Mouse (Mus musculus) embryonic stem cell, embryonic (primary cell): ENCODE data around the gene Alg9.

Experiments used
- CTCF ChIA-PET, 4 experiments: fragments of 300-600 bp in 2 of 4; fragments of 350-600 bp in 2 of 4; sonication (Branson Sonifier 250); formaldehyde crosslinking; loops; one replicate each; lab custom pipeline; 2022; ENCODE audit warnings: inconsistent platforms in 2 of 4; lab: Charles Lee
- POLR2A ChIA-PET, 4 experiments: fragments of 300-600 bp in 2 of 4; fragments of 350-600 bp in 2 of 4; sonication (Branson Sonifier 250); formaldehyde crosslinking; loops; one replicate each; lab custom pipeline; 2022; ENCODE audit warnings: antibody characterized with exemption in 4 of 4, inconsistent platforms in 1 of 4; lab: Charles Lee

The Alg9 gene

GRCm38 (mm10) chr9:50750706-50751105, 24.1 kb upstream of the Alg9 start:
- CTCF ChIA-PET, result interaction anchor here in 2 of 4 experiments (0.7 to 5.0 kb wide), 3 partner anchors 17 to 1220 kb away, joined by 3 to 19 read pairs (median 3); partner anchors contain the start of gene Fdxacb1 (in 2 of the 2)
- POLR2A ChIA-PET, result interaction anchor here (0.5 to 4.4 kb wide), 13 partner anchors 9 to 159 kb away, joined by 3 to 26 read pairs (median 4); partner anchors contain the start of genes Dixdc1 (in 2 of the 4), Fdxacb1 (in 2 of the 4), Sdhd (in 1 of the 4) and Timm8b (in 1 of the 4)

- POLR2A ChIA-PET, result interaction anchor here (0.6 to 4.4 kb wide), 12 partner anchors 10 to 1372 kb away, joined by 3 to 26 read pairs (median 4); partner anchors contain the start of genes Fdxacb1 (in 3 of the 4), Sdhd (in 1 of the 4) and Timm8b (in 1 of the 4)
- CTCF ChIA-PET, result interaction anchor here in 2 of 4 experiments (0.6 to 5.0 kb wide), 3 partner anchors 9 to 17 kb away, joined by 3 to 19 read pairs (median 3); partner anchors contain the start of gene Fdxacb1 (in 2 of the 2)
Observed at GRCm38 (mm10) chr9:50751323-50751722, 23.5 kb upstream of the Alg9 start, which contains the start of gene Cryab. Gene Cryab (plus strand): TSS chr9:50751325.

- ChIA-PET POLR2A (interaction anchor here (0.5 to 4.4 kb wide), 20 partner anchors 11 to 1096 kb away, joined by 3 to 26 read pairs (median 4); partner anchors contain the start of genes Fdxacb1 (in 3 of the 4), Dixdc1 (in 1 of the 4), Ppp2r1b (in 1 of the 4) and Sdhd (in 1 of the 4)), CTCF (interaction anchor here in 2 of 4 experiments (0.6 to 5.0 kb wide), 7 partner anchors 13 to 300 kb away, joined by 3 to 19 read pairs (median 3); partner anchors contain the start of genes Dixdc1 (in 1 of the 2) and Fdxacb1 (in 1 of the 2))
Observed at GRCm38 (mm10) chr9:50752054-50752602, 22.7 kb upstream of the Alg9 start, which contains the start of gene Hspb2. Gene Hspb2 (minus strand): TSS chr9:50752354.

- ChIA-PET POLR2A (interaction anchor here (0.5 to 4.4 kb wide), 25 partner anchors 9 to 1097 kb away, joined by 3 to 26 read pairs (median 4); partner anchors contain the start of genes Fdxacb1 (in 3 of the 4), Dixdc1 (in 2 of the 4), Alg9 (in 1 of the 4) and Ppp2r1b (in 1 of the 4)), CTCF (interaction anchor here in 2 of 4 experiments (0.8 to 5.0 kb wide), 8 partner anchors 14 to 78 kb away, joined by 3 to 19 read pairs (median 3); partner anchors contain the start of genes Dixdc1 (in 1 of the 2) and Fdxacb1 (in 1 of the 2))
Observed at GRCm38 (mm10) chr9:50752784-50753615, 21.8 kb upstream of the Alg9 start.

- ChIA-PET CTCF (interaction anchor here in 1 of 4 experiments (1.0 to 5.0 kb wide), 3 partner anchors 14 to 79 kb away, joined by 3 to 19 read pairs (median 3); partner anchors contain the start of gene Fdxacb1), POLR2A (interaction anchor here in 3 of 4 experiments (0.7 to 4.4 kb wide), 14 partner anchors 8 to 54 kb away, joined by 3 to 26 read pairs (median 4); partner anchors contain the start of genes Fdxacb1 (in 3 of the 3), Dixdc1 (in 2 of the 3), 2310030G06Rik (in 1 of the 3) and Alg9 (in 1 of the 3))
Observed at GRCm38 (mm10) chr9:50753947-50754346, 20.9 kb upstream of the Alg9 start.

GRCm38 (mm10) chr9:50756711-50757110, 18.1 kb upstream of the Alg9 start:
- CTCF ChIA-PET, result interaction anchor here in 1 of 4 experiments (0.6 kb wide), 1 partner anchor 18 kb away, joined by 3 read pairs; the partner anchor contains the start of gene Alg9
- POLR2A ChIA-PET, result interaction anchor here in 1 of 4 experiments (0.8 kb wide), 1 partner anchor 13 kb away, joined by 3 read pairs; no protein-coding TSS in a partner anchor

- ChIA-PET CTCF (interaction anchor here in 3 of 4 experiments (0.5 to 1.5 kb wide), 5 partner anchors 15 to 256 kb away, joined by 3 read pairs; partner anchors contain the start of gene 2310030G06Rik (in 1 of the 3)), POLR2A (interaction anchor here in 2 of 4 experiments (0.7 to 1.5 kb wide), 4 partner anchors 9 to 81 kb away, joined by 3 to 4 read pairs (median 3); partner anchors contain the start of genes 1110032A03Rik (in 1 of the 2) and Alg9 (in 1 of the 2))
Observed at GRCm38 (mm10) chr9:50761520-50762243, 13.1 kb upstream of the Alg9 start.

- POLR2A ChIA-PET, result interaction anchor here in 2 of 4 experiments (1.1 to 1.7 kb wide), 3 partner anchors 10 to 14 kb away, joined by 3 to 12 read pairs (median 4); partner anchors contain the start of gene Hspb2 (in 1 of the 2)
- CTCF ChIA-PET, result interaction anchor here in 1 of 4 experiments (0.7 kb wide), 1 partner anchor 30 kb away, joined by 3 read pairs; no protein-coding TSS in a partner anchor
Observed at GRCm38 (mm10) chr9:50763331-50763730, 11.5 kb upstream of the Alg9 start.

GRCm38 (mm10) chr9:50767531-50768106, 7.2 kb upstream of the Alg9 start:
- POLR2A ChIA-PET, result interaction anchor here in 3 of 4 experiments (0.6 to 3.9 kb wide), 39 partner anchors 8 to 297 kb away, joined by 3 to 26 read pairs (median 5); partner anchors contain the start of genes Dixdc1 (in 3 of the 3), Hspb2 (in 3 of the 3), 2310030G06Rik (in 2 of the 3) and Cryab (in 2 of the 3)
- CTCF ChIA-PET, result interaction anchor here (0.6 to 3.3 kb wide), 33 partner anchors 8 to 305 kb away, joined by 3 to 24 read pairs (median 4); partner anchors contain the start of genes 2310030G06Rik (in 3 of the 4), Dixdc1 (in 3 of the 4), Cryab (in 2 of the 4) and Hspb2 (in 2 of the 4)

- ChIA-PET POLR2A (interaction anchor here in 3 of 4 experiments (0.6 to 3.9 kb wide), 41 partner anchors 8 to 240 kb away, joined by 3 to 26 read pairs (median 5); partner anchors contain the start of genes Dixdc1 (in 3 of the 3), Hspb2 (in 3 of the 3), 2310030G06Rik (in 2 of the 3) and Cryab (in 2 of the 3)), CTCF (interaction anchor here (0.6 to 3.3 kb wide), 32 partner anchors 9 to 305 kb away, joined by 3 to 24 read pairs (median 4); partner anchors contain the start of genes 2310030G06Rik (in 3 of the 4), Dixdc1 (in 3 of the 4), Cryab (in 2 of the 4) and Hspb2 (in 2 of the 4))
Observed at GRCm38 (mm10) chr9:50768107-50769002, 6.5 kb upstream of the Alg9 start, which contains the start of gene Fdxacb1. Gene Fdxacb1 (plus strand): TSS chr9:50768236.

GRCm38 (mm10) chr9:50770011-50770410, 4.8 kb upstream of the Alg9 start:
- ChIA-PET POLR2A (interaction anchor here in 2 of 4 experiments (1.0 to 3.9 kb wide), 4 partner anchors 14 to 50 kb away, joined by 3 to 8 read pairs (median 3); partner anchors contain the start of gene Cryab (in 1 of the 2)), CTCF (no interaction called here)

GRCm38 (mm10) chr9:50774026-50774462, 775 bp upstream of the Alg9 start:
- POLR2A ChIA-PET, result interaction anchor here in 2 of 4 experiments (0.6 to 1.4 kb wide), 6 partner anchors 15 to 129 kb away, joined by 3 to 6 read pairs (median 4); partner anchors contain the start of genes Dixdc1 (in 1 of the 2) and Dlat (in 1 of the 2)
- CTCF ChIA-PET, result no interaction called here

GRCm38 (mm10) chr9:50775662-50776126, 875 bp downstream of the Alg9 start:
- ChIA-PET POLR2A (interaction anchor here in 1 of 4 experiments (1.1 kb wide), 1 partner anchor 13 kb away, joined by 3 read pairs; no protein-coding TSS in a partner anchor), CTCF (interaction anchor here in 3 of 4 experiments (0.5 to 0.9 kb wide), 4 partner anchors 8 to 32 kb away, joined by 3 read pairs; no protein-coding TSS in a partner anchor)
